Mouse (Mus musculus): ENCODE measurements at regions not wholly inside any gene's neighbourhood (a gene's known extent, or its start where the extent isn't known, plus 50 kb on each side); places are given as distances from the start of the nearest gene placed in this dataset.

DNA sequence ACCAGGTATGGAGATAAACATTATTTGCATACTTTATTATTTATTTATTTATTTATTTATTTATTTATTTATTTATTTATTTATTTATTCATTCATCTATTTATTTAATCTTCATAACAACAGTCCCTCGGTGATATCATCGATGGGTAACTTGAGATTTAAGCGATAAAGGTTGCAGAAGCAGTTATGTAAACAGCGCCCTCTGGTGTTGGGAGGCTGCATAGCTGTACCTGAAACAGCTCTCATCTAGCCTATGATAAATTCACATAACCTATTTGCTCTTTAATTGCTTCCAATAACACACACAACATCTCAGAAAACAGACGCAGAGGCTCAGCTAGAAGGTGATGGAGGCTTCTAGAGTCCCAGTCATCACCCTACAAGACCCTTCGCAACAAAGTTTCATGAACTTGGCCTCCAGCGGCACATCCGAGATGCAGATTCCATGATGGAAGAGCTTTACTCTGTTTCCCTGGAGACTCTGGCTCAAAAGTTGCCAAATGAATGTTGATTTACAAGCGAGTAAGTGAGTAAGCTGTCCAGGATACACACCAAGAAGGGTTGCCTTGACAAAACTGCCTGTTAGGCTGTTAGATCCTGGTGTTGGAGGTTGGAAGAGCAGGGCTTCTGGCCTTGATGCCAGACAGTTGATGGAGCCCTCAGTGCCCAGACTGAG lies 85.8 kb upstream of the Habp2 start:
- Histone ChIP-seq H3K4me3 (ENCODE audit: low read depth, low read length) (no peak overlapping the region), H3K27ac (ENCODE audit: insufficient read depth, low read depth, low read length) (no peak overlapping the region), H3K36me3 (ENCODE audit: control insufficient read depth, insufficient read depth, low read length) (no peaks in the 10 kb centered on the region), H3K27me3 (ENCODE audit: control insufficient read depth, insufficient read depth, low read length) (no peaks in the 10 kb centered on the region), H3K4me1 (ENCODE audit: control insufficient read depth, insufficient read depth, insufficient read length, low read length) (no peaks in the 10 kb centered on the region)
- 70% methylated on average over 9 of the region's 9 CpGs for WGBS
- TF ChIP-seq POLR2A (IDR thresholded peaks at IDR 0.05; ENCODE audit: low read depth, low read length) (no peak), CTCF (IDR thresholded peaks at IDR 0.05; ENCODE audit: extremely low read depth, insufficient read length, insufficient replicate concordance, low read depth, low read length) (no peak)

DNA sequence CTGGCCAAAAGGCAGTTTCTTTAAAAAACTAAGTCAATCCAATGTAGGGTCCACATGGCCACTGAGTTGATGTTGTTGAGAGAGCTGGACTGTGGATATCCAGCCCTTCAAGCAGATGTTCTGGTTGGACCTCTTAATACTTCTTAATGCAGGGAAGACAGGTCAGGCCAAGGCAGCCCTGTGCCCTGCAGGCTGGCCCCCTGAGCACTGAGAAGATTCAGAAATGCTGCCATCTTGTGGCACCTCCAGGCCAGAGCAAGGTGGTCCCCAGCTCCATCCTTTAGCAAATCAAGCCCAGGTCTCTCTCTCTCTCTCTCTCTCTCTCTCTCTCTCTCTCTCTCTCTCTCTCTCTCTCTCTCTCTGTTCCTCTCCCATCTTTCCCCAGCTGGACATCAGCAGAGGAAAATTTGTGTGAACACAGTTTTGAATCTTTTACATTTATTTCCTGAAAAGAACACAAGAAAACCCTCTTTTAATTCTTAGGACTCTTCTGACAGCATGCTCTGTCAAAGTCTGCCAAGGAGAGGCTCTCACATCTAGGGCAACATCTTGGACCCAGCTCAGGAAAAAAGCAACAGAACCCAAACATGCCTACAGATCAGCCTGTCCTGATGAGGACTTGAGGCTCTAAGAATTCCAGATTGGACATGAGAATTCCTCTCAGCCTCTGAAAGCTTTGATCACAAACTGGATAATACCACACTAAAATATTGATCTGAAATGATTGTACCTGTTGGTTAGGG lies 85.0 kb upstream of the Habp2 start:
- no peaks in the 10 kb centered on the region for H3K36me3 ChIP-seq (ENCODE audit: control insufficient read depth, insufficient read depth, low read length)
- no peaks in the 10 kb centered on the region for H3K27me3 ChIP-seq (ENCODE audit: control insufficient read depth, insufficient read depth, low read length)
- no peak overlapping the region for H3K27ac ChIP-seq (ENCODE audit: insufficient read depth, low read depth, low read length)
- TF ChIP-seq POLR2A (IDR thresholded peaks at IDR 0.05; ENCODE audit: low read depth, low read length) (no peak), CTCF (IDR thresholded peaks at IDR 0.05; ENCODE audit: extremely low read depth, insufficient read length, insufficient replicate concordance, low read depth, low read length) (peak; percentile 42; the same call in 1 of the 2 replicates)
- H3K4me1 ChIP-seq (ENCODE audit: control insufficient read depth, insufficient read depth, insufficient read length, low read length), result no peaks in the 10 kb centered on the region
- no peak overlapping the region for H3K4me3 ChIP-seq (ENCODE audit: low read depth, low read length)

GRCm38 (mm10) chr19:56202481-56203130 lies 84.3 kb upstream of the Habp2 start:
- no peaks in the 10 kb centered on the region for H3K27me3 ChIP-seq (ENCODE audit: control insufficient read depth, insufficient read depth, low read length)
- TF ChIP-seq CTCF (IDR thresholded peaks at IDR 0.05; ENCODE audit: extremely low read depth, insufficient read length, insufficient replicate concordance, low read depth, low read length) (no peak), POLR2A (IDR thresholded peaks at IDR 0.05; ENCODE audit: low read depth, low read length) (no peak)
- WGBS, result 61% methylated on average over 9 of the region's 9 CpGs
- no peak overlapping the region for H3K4me3 ChIP-seq (ENCODE audit: low read depth, low read length)
- H3K27ac ChIP-seq (ENCODE audit: insufficient read depth, low read depth, low read length), result no peak overlapping the region
- no peaks in the 10 kb centered on the region for H3K4me1 ChIP-seq (ENCODE audit: control insufficient read depth, insufficient read depth, insufficient read length, low read length)
- H3K36me3 ChIP-seq (ENCODE audit: control insufficient read depth, insufficient read depth, low read length), result no peaks in the 10 kb centered on the region

GRCm38 (mm10) chr19:56218536-56218935 lies 68.4 kb upstream of the Habp2 start:
- WGBS, result 81% methylated on average over 6 of the region's 6 CpGs
- no peak for TF ChIP-seq POLR2A (IDR thresholded peaks at IDR 0.05; ENCODE audit: low read depth, low read length)
- TF ChIP-seq CTCF (IDR thresholded peaks at IDR 0.05; ENCODE audit: extremely low read depth, insufficient read length, insufficient replicate concordance, low read depth, low read length), result no peak
- H3K4me3 ChIP-seq (ENCODE audit: low read depth, low read length), result no peak overlapping the region
- H3K27ac ChIP-seq (ENCODE audit: insufficient read depth, low read depth, low read length), result no peak overlapping the region
- no peaks in the 10 kb centered on the region for H3K4me1 ChIP-seq (ENCODE audit: control insufficient read depth, insufficient read depth, insufficient read length, low read length)
- H3K27me3 ChIP-seq (ENCODE audit: control insufficient read depth, insufficient read depth, low read length), result no peaks in the 10 kb centered on the region
- no peaks in the 10 kb centered on the region for H3K36me3 ChIP-seq (ENCODE audit: control insufficient read depth, insufficient read depth, low read length)

- 61% methylated on average over 15 of the region's 15 CpGs for WGBS
- TF ChIP-seq POLR2A (IDR thresholded peaks at IDR 0.05; ENCODE audit: low read depth, low read length) (no peak), CTCF (IDR thresholded peaks at IDR 0.05; ENCODE audit: extremely low read depth, insufficient read length, insufficient replicate concordance, low read depth, low read length) (no peak)
- Histone ChIP-seq H3K27ac (ENCODE audit: insufficient read depth, low read depth, low read length) (no peak overlapping the region), H3K4me3 (ENCODE audit: low read depth, low read length) (no peak overlapping the region), H3K4me1 (ENCODE audit: control insufficient read depth, insufficient read depth, insufficient read length, low read length) (no peaks in the 10 kb centered on the region), H3K27me3 (ENCODE audit: control insufficient read depth, insufficient read depth, low read length) (no peaks in the 10 kb centered on the region), H3K36me3 (ENCODE audit: control insufficient read depth, insufficient read depth, low read length) (no peaks in the 10 kb centered on the region)
Observed at GRCm38 (mm10) chr19:56220724-56221407, 66.1 kb upstream of the Habp2 start.

GRCm38 (mm10) chr19:56222496-56222895 lies 64.4 kb upstream of the Habp2 start:
- Histone ChIP-seq H3K4me3 (ENCODE audit: low read depth, low read length) (no peak overlapping the region), H3K27me3 (ENCODE audit: control insufficient read depth, insufficient read depth, low read length) (no peaks in the 10 kb centered on the region), H3K36me3 (ENCODE audit: control insufficient read depth, insufficient read depth, low read length) (no peaks in the 10 kb centered on the region), H3K4me1 (ENCODE audit: control insufficient read depth, insufficient read depth, insufficient read length, low read length) (no peaks in the 10 kb centered on the region), H3K27ac (ENCODE audit: insufficient read depth, low read depth, low read length) (no peak overlapping the region)
- TF ChIP-seq CTCF (IDR thresholded peaks at IDR 0.05; ENCODE audit: extremely low read depth, insufficient read length, insufficient replicate concordance, low read depth, low read length) (no peak), POLR2A (IDR thresholded peaks at IDR 0.05; ENCODE audit: low read depth, low read length) (no peak)
- WGBS, result 76% methylated on average over 4 of the region's 4 CpGs

Data from small intestine, adult 2 months (tissue).